Mouse (Mus musculus): ENCODE measurements around the gene Efnb1. TPM values are rescaled to one million over a fixed set of nuclear protein-coding genes. Genes with fewer than 3 reads are reported as not detected.

Efnb1 gene
- 3.0 and 3.1 TPM in 2 replicates for total RNA-seq (2017)

- peak; percentile 88 for ATAC-seq (replicated peaks; ENCODE audit: low read depth, poor library complexity, severe bottlenecking)
These were observed at the start of gene Efnb1 for GRCm38 (mm10) chrX:99135523-99136258. Gene Efnb1 (plus strand): TSS chrX:99136130.

GRCm38 (mm10) chrX:99092704-99093103, 43.2 kb upstream of the Efnb1 start:
- ATAC-seq (replicated peaks; ENCODE audit: low read depth, poor library complexity, severe bottlenecking) = 0 out of 2 replicates have a peak, but pooled peaks have one; percentile 39

GRCm38 (mm10) chrX:99111088-99111724, 24.7 kb upstream of the Efnb1 start:
- ATAC-seq (replicated peaks; ENCODE audit: low read depth, poor library complexity, severe bottlenecking) = peak; percentile 99

- ATAC-seq (replicated peaks; ENCODE audit: low read depth, poor library complexity, severe bottlenecking) = no peak
These were observed 16.4 kb upstream of the Efnb1 start for GRCm38 (mm10) chrX:99119510-99119909.

GRCm38 (mm10) chrX:99130059-99130458, 5.9 kb upstream of the Efnb1 start:
- peak; percentile 61 for ATAC-seq (replicated peaks; ENCODE audit: low read depth, poor library complexity, severe bottlenecking)

- no peak for ATAC-seq (replicated peaks; ENCODE audit: low read depth, poor library complexity, severe bottlenecking)
These were observed 3.4 kb upstream of the Efnb1 start for GRCm38 (mm10) chrX:99132573-99132972.

- peak; percentile 67 for ATAC-seq (replicated peaks; ENCODE audit: low read depth, poor library complexity, severe bottlenecking)
These were observed 1.0 kb upstream of the Efnb1 start for GRCm38 (mm10) chrX:99134891-99135290.

- no peak for ATAC-seq (replicated peaks; ENCODE audit: low read depth, poor library complexity, severe bottlenecking)
These were observed 569 bp downstream of the Efnb1 start for GRCm38 (mm10) chrX:99136431-99136966.

GRCm38 (mm10) chrX:99137143-99137870, 1.4 kb downstream of the Efnb1 start:
- 0 out of 2 replicates have a peak, but pooled peaks have one; percentile 15 for ATAC-seq (replicated peaks; ENCODE audit: low read depth, poor library complexity, severe bottlenecking)

GRCm38 (mm10) chrX:99137928-99138740, 2.2 kb downstream of the Efnb1 start:
- ATAC-seq (replicated peaks; ENCODE audit: low read depth, poor library complexity, severe bottlenecking) = no peak

- ATAC-seq (replicated peaks; ENCODE audit: low read depth, poor library complexity, severe bottlenecking) = no peak
These were observed 5.1 kb downstream of the Efnb1 start for GRCm38 (mm10) chrX:99141079-99141478.

GRCm38 (mm10) chrX:99141900-99142299, 6.0 kb downstream of the Efnb1 start:
- no peak for ATAC-seq (replicated peaks; ENCODE audit: low read depth, poor library complexity, severe bottlenecking)

- no peak for ATAC-seq (replicated peaks; ENCODE audit: low read depth, poor library complexity, severe bottlenecking)
These were observed 9.6 kb downstream of the Efnb1 start for GRCm38 (mm10) chrX:99145561-99145960.

- ATAC-seq (replicated peaks; ENCODE audit: low read depth, poor library complexity, severe bottlenecking) = no peak
These were observed 12.4 kb downstream of the Efnb1 start for GRCm38 (mm10) chrX:99148061-99148905.

- ATAC-seq (replicated peaks; ENCODE audit: low read depth, poor library complexity, severe bottlenecking) = peak; percentile 65
These were observed 13.1 kb downstream of the Efnb1 start for GRCm38 (mm10) chrX:99149047-99149446.

GRCm38 (mm10) chrX:99149900-99150299, 14.0 kb downstream of the Efnb1 start:
- ATAC-seq (replicated peaks; ENCODE audit: low read depth, poor library complexity, severe bottlenecking) = peak; percentile 53

GRCm38 (mm10) chrX:99150712-99151111, 14.8 kb downstream of the Efnb1 start:
- no peak for ATAC-seq (replicated peaks; ENCODE audit: low read depth, poor library complexity, severe bottlenecking)

- ATAC-seq (replicated peaks; ENCODE audit: low read depth, poor library complexity, severe bottlenecking) = peak; percentile 40; the same call in 1 of the 2 replicates
These were observed 15.5 kb downstream of the Efnb1 start for GRCm38 (mm10) chrX:99151434-99151833.

GRCm38 (mm10) chrX:99152141-99152540, 16.2 kb downstream of the Efnb1 start:
- ATAC-seq (replicated peaks; ENCODE audit: low read depth, poor library complexity, severe bottlenecking) = no peak
